Mouse (Mus musculus): ENCODE results near the gene Slc46a2.

Slc46a2 gene

DNA sequence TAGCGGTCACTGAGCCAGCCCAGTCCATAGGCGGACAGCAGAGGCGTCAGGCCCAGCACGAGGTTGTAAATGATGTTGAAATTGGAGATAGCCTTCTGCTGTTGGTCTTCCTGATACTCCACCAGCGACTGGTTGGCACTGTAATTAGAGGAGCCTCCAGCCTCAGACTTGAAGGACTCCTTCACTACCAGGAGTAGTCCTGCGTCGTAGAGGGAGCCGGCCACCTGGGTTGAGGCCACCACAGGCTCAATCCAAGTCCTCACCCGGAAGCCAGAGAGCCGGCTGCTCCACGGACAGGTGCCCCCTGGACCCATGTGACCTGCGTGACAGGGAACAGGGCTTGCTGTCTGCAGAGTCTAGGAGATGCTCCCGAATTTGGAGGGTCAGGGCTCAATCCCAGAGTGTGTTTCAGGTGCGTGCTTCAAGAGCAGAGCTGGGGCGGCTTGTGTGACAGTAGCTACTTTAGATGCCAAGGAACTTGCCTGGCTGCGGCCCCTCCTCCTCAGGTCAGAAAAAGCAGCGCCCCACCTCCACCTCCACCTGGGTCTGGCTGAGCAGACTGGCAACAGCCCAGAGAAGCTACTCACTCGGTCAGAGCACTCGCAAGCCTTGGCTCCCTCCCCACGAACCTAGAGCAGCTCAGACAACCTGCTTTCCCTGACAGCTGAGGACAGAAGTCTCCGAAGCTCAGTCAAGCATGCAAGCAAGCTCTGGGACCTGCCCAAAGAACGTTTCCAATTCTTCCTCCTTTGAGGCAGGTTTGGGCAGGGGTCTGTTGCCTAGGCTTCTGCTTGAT lies at the start of gene Slc46a2:
Gene Slc46a2, minus strand, starts transcription at position 449 of the 796 bp plus-strand sequence.
- no peak for DNase-seq (ENCODE audit: low read depth, low spot score)

- DNase-seq (ENCODE audit: low read depth, low spot score), result no peak
Observed at GRCm38 (mm10) chr4:59963405-59964344, 48.8 kb upstream of the Slc46a2 start, which contains the start of gene Mup6. TSS of gene Mup6 (plus strand) at chr4:59964294.

GRCm38 (mm10) chr4:59960610-59961009 lies 45.8 kb upstream of the Slc46a2 start, which contains the start of gene Mup4:
TSS of gene Mup4 (minus strand) at chr4:59960710.
- no peak for DNase-seq (ENCODE audit: low read depth, low spot score)

DNA sequence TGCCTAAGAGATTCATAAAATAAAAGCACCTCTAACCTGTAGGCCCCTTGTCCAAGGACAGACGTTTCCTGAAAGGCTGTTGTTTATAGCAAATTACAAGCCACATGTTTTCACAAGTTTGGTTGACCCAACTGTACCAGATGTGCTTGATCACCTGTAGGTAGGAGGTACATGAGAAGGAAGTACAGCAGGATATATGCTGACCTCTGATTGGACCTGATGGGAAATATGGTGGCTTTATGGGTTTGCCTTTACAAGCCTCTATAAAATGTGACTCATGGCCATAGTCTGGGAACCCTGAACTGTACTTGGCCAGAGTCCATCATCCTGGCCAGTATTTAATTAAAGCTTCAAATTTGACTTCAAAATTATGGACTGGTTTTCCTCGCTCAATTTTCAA lies 22.7 kb upstream of the Slc46a2 start:
- DNase-seq (ENCODE audit: low read depth, low spot score), result no peak

- peak; percentile 3 for DNase-seq (ENCODE audit: low read depth, low spot score)
Observed at GRCm38 (mm10) chr4:59932505-59933281, 17.8 kb upstream of the Slc46a2 start.

DNA sequence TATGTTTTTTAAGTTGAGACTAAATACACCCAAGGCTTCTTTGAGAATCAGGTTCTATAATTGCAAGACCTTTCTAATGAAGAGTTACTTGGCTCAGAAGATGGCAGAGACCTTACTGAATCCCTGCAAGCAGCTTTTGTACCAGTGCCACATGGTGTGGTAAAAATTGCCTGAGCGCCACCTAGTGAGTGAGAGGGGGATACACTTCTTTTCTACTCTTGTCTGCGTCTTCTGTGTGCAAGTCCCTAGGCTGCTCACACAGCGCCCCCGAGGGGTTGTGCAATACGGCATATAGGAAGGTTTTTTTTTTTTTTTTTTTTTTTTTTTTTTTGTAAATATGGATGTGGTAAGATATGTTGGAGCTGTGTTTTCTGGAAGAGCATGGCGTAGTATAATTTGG lies 13.5 kb upstream of the Slc46a2 start:
- DNase-seq (ENCODE audit: low read depth, low spot score), result peak; percentile 28

- no peak for DNase-seq (ENCODE audit: low read depth, low spot score)
Observed at GRCm38 (mm10) chr4:59927666-59928065, 12.8 kb upstream of the Slc46a2 start.

- DNase-seq (ENCODE audit: low read depth, low spot score), result no peak
Observed at GRCm38 (mm10) chr4:59925082-59925481, 10.2 kb upstream of the Slc46a2 start.

DNA sequence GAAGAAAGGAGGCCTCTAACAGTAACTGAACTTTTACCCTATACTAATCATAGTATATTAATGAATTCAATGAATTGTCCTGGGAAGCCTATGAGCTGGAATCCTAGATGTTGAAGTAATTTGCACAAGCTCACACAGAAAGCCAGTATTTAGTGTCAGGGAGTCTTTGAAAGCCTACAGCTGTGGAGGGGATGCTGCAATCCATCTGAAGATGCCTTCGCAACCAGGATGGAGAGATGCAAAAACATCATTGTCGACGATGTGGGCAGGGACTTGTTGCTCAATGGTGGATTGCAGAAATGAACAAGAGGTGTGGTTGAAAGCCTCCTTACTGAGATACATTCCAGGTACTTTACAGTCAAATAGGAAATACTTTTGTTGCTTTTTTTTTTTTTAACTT lies 3.1 kb upstream of the Slc46a2 start:
- no peak for DNase-seq (ENCODE audit: low read depth, low spot score)

DNA sequence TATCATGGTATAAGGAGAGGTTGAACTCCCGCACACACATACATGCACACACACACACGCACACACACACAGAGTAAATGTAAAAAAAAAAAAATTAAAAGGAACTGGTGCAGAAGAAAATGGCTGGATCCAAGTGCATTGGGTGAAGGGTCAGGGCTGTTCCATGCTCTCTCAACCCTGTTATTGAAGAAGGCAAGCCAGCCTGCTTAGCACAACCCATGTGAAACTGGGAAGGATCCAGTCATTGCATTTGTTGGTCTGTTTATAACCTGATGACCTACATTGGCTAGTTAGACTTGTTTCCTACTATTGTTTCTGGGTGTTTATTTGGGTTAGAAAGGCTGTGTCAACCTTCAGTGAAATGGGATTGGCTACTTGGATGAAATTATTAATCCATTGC lies 6.1 kb downstream of the Slc46a2 start:
- DNase-seq (ENCODE audit: low read depth, low spot score), result no peak

- DNase-seq (ENCODE audit: low read depth, low spot score), result no peak
Observed at GRCm38 (mm10) chr4:59907657-59908230, 7.1 kb downstream of the Slc46a2 start.

- no peak for DNase-seq (ENCODE audit: low read depth, low spot score)
Observed at GRCm38 (mm10) chr4:59907092-59907491, 7.8 kb downstream of the Slc46a2 start.

DNA sequence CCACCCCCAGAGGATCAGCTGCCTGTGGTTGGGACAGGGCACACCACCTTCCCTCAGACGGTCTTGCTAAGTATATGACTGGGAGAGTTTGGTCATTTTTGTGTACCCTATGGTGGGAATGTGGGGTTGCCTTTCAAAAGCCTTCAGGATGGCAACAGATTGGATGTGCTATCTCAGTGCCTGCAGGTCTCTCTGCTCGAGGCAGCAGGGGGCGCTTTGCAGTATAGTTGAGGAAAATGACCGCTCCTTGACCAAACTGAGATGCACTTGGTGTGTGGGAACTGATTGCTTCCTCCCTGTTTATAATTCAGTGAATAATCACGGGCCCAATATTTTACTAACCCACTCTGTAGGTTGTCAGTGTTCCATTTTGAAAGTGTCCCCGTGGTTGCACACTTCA lies 12.3 kb downstream of the Slc46a2 start:
- DNase-seq (ENCODE audit: low read depth, low spot score), result no peak

GRCm38 (mm10) chr4:59901810-59902209 lies 13.0 kb downstream of the Slc46a2 start:
- no peak for DNase-seq (ENCODE audit: low read depth, low spot score)

- no peak for DNase-seq (ENCODE audit: low read depth, low spot score)
Observed at GRCm38 (mm10) chr4:59898521-59898919, 16.3 kb downstream of the Slc46a2 start.

DNA sequence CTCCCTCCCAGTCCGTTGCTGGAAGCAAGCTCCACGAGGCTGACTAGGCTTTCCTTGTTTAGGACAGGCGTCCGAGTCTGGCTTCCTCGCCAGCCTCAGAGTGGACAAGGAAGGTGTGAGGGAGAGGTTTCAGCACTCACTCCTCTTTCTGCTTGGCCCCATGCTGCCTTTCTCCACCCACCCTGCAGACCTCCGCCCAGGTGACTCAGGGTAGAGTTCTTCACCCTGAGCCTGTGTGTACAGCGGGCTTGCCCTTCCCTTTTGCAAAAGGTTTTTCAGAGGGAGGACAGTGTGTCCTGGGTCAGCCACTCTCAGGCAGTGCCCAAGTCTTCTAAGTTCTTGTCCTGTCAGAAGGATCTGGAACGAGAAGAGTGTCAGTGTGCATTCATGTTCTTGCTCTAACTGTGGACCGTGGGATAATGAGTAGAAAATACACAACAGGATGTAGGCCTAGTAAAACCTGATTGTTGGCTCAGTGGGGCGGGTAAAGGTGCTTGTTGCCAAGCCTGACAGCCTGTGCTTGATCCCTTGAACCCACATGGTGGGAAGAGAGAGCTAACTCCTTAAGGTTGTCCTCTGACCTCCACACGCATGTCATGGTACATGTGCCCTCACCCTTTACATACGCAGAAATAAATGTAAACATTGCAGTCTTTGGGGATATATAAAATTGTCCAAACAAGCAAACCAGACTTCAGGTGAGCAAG lies 16.9 kb downstream of the Slc46a2 start:
- DNase-seq (ENCODE audit: low read depth, low spot score), result no peak

DNA sequence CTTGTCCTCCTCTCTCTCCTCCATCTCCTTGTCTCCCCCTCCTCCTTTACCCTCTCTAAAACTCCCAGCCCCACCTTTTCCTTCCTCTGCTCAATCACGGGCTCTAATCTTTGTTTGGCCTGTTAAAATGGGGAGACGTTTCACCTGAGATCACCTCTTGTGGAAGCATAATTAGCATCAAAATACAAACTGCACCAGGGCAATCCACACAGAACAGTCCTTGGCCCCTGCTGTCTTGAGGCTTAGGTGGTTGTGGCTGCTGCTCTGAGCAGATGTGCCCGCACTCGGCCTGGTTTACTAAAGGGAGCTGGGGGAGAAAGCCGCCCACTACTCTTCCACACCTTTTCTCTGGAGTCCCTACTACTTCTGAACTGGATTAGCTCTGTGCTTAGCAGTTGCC lies 18.9 kb downstream of the Slc46a2 start:
- DNase-seq (ENCODE audit: low read depth, low spot score), result no peak

GRCm38 (mm10) chr4:59894977-59895575 lies 19.8 kb downstream of the Slc46a2 start:
- DNase-seq (ENCODE audit: low read depth, low spot score), result no peak

- no peak for DNase-seq (ENCODE audit: low read depth, low spot score)
Observed at GRCm38 (mm10) chr4:59894415-59894814, 20.4 kb downstream of the Slc46a2 start.

DNA sequence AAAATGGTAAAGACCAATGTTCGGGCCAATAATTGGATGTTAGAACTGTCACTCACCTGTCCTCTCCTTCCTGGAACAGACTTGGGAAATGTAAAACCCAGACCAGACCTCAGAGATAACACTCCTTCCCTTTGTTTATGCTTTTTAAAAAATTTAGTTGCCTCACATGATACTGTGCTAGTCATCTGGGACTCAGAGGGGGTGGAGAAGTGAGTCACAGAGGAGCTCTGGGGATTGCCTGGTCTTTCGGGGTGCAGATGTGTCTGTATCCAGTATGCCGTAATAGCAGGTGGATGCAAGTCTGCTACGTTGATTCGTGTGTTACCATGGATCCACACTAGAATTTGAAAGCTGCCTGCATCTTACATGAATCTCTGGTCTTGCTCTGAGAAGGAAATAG lies 22.1 kb downstream of the Slc46a2 start:
- DNase-seq (ENCODE audit: low read depth, low spot score), result no peak
